Mouse (Mus musculus): ENCODE measurements around the gene Defb18.
"Not testable (repeated sequence)": the region's sequence is repeated elsewhere in the genome, so short reads cannot be mapped to it uniquely, and the experiment has no call there.

Defb18 gene

DNA sequence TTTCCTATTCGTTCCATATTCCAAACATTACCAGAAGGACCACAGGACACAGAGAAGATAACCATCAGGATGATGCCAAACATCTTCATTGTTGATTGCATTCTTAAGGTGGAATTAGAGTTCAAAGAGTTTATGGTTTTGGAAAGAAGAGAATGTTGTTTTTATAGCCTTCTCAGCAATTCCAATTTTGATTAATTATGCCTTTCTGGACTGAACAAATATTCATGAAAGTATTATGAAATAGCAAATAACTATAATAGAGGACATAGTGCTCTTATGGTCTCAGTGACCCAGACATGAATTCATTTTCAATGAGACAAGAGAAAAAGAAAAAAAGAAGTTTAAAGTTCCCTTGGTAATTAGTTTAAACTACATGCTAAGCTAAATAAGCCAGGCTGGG is at the start of gene Defb18:
Gene Defb18, minus strand, starts transcription at position 101 of the 400 bp plus-strand sequence.
- no peak for DNase-seq

DNA sequence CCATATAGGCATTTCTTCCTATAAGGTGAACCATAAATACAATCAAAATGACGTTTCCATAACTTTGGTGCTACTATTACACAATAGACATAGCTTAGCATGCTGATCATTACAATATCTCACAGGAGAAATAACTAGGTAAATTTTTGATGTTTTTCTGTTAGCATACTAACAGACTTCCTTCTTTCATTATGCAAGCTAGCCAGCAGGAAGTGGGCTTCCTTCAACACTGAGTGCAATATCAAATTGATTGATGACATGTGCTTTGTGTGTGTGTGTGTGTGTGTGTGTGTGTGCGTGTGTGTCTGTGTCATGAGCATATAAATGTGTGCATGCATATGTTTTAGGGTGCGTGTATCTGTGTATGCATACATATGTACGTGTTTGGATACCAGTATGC is 33.9 kb upstream of the Defb18 start:
- DNase-seq = no peak

DNA sequence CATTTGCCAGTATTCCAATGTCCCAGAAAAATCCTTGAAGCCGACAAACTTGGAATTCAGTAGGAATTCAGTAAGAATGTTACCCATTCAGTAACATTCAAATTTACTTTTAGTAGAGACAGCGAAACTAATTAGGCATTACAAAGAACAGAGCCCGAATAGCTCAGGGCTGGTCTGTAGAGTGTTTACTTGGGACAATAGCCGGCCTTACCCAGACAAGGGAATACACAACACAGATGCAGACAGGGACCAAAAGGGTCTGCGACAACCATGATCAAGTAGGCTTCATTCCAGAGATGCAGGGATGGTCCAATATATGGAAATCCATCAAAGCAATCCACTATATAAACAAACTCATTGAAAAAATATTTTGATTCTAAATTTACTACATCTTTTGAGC is 31.6 kb upstream of the Defb18 start:
- no peak for DNase-seq

DNA sequence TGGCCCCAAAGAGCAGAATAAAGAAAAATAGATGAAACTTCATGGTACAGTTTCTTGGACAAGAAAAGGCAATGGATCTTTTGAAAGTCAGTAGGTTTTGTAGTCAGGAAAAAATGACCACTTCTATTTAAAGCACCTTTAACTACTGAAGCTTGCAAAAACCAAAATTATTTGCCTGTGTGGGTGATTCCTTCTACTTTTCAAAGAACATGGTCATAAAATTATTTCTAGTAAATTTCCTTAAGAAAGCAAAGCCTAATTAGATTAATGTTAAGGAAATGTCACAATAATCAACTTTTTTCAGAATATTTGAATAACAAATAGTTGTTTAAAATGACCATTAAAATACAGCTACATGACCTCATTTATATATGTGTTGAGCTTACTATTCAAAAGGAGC is 27.8 kb upstream of the Defb18 start, which contains the start of gene Defb41:
Gene Defb41, minus strand, starts transcription at position 101 of the 400 bp plus-strand sequence.
- DNase-seq = no peak

DNA sequence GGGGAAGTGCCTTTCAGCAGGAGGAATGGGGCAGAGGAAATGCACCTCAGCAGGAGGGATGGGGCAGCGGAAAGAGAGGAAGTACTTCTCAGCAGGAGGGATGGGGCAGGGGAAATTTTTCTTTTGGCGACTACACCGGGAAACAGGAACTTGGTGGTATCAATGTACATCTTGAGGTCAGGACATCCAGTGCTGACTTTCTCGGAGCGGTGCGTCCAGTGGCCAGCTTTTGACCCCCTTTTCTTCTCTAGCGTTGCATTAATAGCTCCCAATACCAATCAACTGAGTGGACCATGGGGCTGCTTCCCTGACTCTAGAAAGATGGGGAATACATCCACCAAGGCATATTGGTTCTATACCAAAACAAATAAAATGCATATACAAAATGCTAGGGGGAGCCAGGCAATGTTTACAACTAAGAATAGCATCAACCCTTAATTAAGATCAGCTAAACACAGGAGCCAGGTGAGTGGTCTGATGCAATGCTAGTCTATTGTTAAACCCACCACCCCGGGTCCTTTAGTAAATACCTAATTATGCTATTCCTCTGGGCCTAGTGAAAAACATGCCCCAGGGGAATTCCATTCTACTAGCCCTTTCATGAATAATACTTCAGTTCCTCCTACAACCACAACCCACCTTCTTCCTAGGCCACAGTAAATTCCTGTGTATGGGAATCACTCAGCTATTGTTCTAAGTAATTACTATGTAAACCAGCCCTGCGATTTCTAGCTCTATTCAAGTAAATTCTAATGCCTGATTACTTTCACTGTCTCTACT is 8.7 kb upstream of the Defb18 start:
- DNase-seq = not testable (repeated sequence)

DNA sequence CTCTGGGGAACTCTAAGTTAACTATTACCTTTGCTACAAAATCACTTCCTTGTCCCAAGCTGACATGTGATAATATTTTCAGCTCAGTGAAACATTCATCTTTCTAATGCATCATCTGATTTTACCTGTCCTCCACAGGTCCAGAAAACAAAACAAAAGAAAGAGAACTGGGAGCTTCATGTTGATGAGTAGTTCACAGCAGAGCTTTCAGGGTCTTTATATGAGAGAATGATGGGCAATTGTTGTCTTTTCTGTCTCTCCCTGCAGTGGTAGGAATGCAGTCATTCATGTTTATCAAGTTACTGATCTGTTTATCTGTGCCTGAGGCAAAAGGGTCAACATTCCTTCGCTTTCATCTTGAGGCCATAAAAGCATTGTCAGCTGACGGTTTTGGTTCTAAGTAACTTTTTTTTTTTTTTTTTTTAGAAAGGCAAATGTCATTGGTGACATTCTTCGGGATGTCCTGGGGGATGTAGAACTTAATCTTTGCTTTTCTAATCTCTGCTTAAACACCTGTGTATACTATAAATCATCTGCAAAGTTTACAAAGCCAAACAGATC is 13.8 kb downstream of the Defb18 start:
- DNase-seq = no peak

DNA sequence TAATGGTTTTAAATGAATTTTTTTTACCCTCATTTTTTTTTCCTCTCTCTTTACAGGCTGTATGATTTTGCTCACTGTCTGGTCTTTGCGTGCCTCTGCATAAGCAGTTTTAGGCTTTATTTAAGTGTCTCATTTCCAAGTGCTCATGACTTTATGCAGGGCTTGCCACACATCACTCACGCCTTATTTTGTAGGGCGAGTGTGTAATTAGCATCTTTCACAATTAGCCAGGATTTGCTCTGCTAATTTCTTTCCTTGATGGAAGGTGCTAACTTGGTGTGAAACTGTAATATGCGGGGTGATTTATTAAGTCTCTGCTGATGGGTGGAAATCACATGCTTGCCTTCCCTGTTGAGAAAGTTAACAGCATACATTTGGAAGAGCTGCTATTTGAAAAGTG is 45.5 kb downstream of the Defb18 start:
- DNase-seq = no peak

DNA sequence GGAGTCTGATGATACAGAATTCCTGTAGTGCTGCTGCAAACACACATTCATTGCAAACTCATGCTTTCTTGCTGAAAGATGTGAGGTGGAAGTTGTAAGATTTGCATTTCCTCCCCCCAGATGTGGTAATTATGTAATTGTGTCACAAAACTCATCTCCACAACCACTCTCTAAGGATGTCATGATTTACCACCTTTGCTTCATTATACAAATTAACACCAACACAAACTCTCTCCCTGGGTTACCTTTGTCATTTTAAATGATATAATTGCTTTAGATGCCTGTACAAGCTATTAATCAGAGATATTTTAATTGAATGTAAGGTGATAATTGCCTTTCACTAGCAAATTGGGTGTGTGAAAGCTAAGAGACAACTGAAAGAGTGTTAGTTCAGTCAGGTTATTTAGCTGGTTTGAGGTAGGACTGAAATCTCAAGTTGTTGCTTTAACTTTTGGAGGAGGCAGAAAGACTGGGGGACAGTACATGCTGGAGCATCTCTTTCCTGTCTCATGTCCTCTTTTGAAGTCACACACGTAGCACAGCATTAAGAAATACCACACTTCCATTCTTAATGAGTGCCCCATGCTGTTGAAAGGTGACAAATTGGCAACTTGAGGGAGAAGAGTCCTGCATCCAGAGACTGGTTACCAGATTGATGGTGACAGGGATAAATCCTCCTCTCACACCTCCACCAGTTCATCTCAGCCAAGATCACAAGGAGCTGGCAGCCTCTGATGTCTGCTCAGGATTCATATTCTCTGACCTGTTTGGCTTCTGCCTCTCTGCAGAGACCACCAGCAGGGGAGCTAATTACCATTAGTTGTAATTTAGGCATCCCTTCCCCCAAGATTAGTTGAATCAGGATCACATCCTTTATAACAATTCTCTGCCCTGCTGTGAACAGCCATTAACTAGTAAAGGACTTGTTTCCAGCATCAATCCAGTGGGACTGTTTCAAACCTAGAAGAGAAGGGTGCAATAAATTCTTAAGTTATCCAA is 46.2 kb downstream of the Defb18 start:
- DNase-seq = no peak
